Mouse (Mus musculus): ENCODE results near the gene Gamt. TPM values are rescaled to one million over a fixed set of nuclear protein-coding genes. Genes with fewer than 3 reads are reported as not detected.
"Not testable (repeated sequence)": the region's sequence is repeated elsewhere in the genome, so short reads cannot be mapped to it uniquely, and the experiment has no call there.

The Gamt gene
- polyA plus RNA-seq, 1 experiment from 2014 or later: 47.7 TPM

GRCm38 (mm10) chr10:80255881-80256535 is 4.8 kb downstream of the Gamt start:
- Histone ChIP-seq H3K4me1 (replicated peaks) (peaks cover 52% of the 10 kb centered on the region), H3K4me3 (no peak overlapping the region), H3K27me3 (no peaks in the 10 kb centered on the region), H3K4me2 (no peak overlapping the region), H3K9me3 (replicated peaks) (no peaks in the 10 kb centered on the region), H3K9ac (no peak overlapping the region), H3K36me3 (peaks cover 62% of the 10 kb centered on the region), H3K27ac (no peak overlapping the region)
- no peak for ATAC-seq (replicated peaks; ENCODE audit: insufficient number of reproducible peaks, insufficient read depth, low FRiP score, low read depth)
- 87% methylated on average over 5 of the region's 5 CpGs for WGBS

- H3K9me3 ChIP-seq (replicated peaks): no peaks in the 10 kb centered on the region
- H3K36me3 ChIP-seq: peaks cover 62% of the 10 kb centered on the region
- no peak overlapping the region for H3K4me2 ChIP-seq
- 91% methylated on average over 26 of the region's 26 CpGs for WGBS
- no peak overlapping the region for H3K4me3 ChIP-seq
- peaks cover 52% of the 10 kb centered on the region for H3K4me1 ChIP-seq (replicated peaks)
- H3K9ac ChIP-seq: no peak overlapping the region
- ATAC-seq (replicated peaks; ENCODE audit: insufficient number of reproducible peaks, insufficient read depth, low FRiP score, low read depth): no peak
- H3K27me3 ChIP-seq: no peaks in the 10 kb centered on the region
- H3K27ac ChIP-seq: no peak overlapping the region
Measured at GRCm38 (mm10) chr10:80254331-80255297, 6.2 kb downstream of the Gamt start.

DNA sequence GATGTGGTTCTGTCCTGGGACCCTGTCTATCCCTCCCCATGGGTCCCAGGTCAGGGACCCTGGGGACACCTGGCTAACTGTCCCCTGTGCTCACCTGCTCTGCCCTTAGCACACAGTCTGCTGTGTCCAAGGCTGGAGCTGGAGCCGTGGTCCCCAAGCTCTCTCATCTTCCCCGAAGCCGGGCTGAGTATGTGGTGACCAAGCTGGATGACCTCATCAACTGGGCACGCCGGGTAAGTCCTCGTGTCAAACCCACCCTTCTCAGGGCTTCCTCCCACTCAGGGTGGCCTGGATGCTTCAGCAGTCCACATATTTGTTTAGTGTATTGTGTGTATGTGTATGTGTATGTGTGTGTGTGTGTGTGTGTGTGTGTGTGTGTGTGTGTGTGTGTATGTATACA is 7.3 kb downstream of the Gamt start:
- Histone ChIP-seq H3K27me3 (no peaks in the 10 kb centered on the region), H3K4me3 (no peak overlapping the region), H3K9me3 (replicated peaks) (no peaks in the 10 kb centered on the region), H3K36me3 (peaks cover 54% of the 10 kb centered on the region), H3K4me2 (no peak overlapping the region), H3K4me1 (replicated peaks) (peaks cover 42% of the 10 kb centered on the region), H3K9ac (no peak overlapping the region), H3K27ac (no peak overlapping the region)
- ATAC-seq (replicated peaks; ENCODE audit: insufficient number of reproducible peaks, insufficient read depth, low FRiP score, low read depth): no peak
- WGBS: 75% methylated on average over 6 of the region's 6 CpGs

DNA sequence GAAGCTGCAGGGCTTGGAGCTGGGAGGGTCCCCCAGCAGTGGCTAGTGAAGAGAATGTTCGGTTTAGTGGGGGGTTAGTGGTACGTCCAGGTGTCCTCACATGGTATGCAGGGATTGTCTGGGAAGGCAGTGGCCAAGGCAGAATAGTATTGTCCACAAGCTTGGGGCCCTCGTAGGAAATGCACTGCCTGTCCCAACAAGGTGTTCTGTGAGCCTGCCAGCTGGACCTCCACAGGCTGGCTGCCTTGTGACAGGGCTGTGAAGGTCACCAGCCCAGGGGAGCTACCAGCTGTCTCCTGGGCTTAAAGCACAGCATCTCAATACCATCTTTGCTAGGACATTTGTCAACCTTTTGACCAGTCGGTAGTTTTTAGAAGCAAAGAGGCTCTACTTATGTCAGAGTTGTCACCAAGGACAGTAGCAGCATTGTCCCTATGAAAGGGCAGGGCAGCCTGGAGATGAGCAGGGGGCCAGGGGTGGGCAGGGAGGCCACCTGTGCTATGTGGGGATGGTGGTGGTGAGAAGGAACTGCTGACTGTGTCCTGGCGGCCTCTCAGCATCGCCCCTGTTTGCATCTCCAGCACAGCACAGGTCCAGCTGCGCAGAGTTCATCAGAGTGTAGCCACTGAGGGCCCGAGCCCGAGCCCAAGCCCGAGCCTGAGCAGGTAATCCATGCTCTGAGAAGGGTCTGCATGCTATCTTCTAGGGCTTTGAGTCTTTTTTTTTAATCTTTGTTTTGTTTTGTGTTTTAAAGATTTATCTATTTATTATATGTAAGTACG is 8.1 kb downstream of the Gamt start:
- H3K4me2 ChIP-seq: no peak overlapping the region
- 88% methylated on average over 11 of the region's 11 CpGs for WGBS

DNA sequence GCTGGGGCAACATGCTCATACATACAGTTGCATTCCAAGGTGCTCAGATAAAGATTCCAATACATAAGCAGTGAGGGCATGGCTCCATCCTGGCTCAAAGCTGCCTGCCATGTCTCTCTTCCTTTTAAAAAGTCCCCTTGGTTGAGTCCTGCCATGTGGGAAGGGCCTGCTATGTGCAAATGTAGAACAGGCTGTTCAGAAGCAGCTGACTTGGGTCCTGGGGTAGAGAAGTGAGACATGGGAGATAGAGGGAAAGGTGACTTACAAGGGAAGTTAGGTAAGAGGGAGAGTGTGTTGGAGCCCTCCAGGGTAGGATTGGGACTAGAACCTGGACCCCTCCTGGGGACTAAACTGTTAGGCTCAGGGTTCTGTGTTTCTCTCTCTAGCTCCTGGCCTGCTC is 8.8 kb downstream of the Gamt start:
- Histone ChIP-seq H3K9me3 (replicated peaks) (no peaks in the 10 kb centered on the region), H3K4me1 (replicated peaks) (peaks cover 43% of the 10 kb centered on the region), H3K36me3 (peaks cover 42% of the 10 kb centered on the region), H3K4me2 (no peak overlapping the region), H3K4me3 (no peak overlapping the region), H3K9ac (no peak overlapping the region), H3K27me3 (no peaks in the 10 kb centered on the region), H3K27ac (no peak overlapping the region)
- no peak for ATAC-seq (replicated peaks; ENCODE audit: insufficient number of reproducible peaks, insufficient read depth, low FRiP score, low read depth)

More for the DNA sequence above, 8.1 kb downstream of the Gamt start:
- Histone ChIP-seq H3K9me3 (replicated peaks) (no peaks in the 10 kb centered on the region), H3K27me3 (no peaks in the 10 kb centered on the region), H3K4me3 (no peak overlapping the region), H3K4me1 (replicated peaks) (peaks cover 43% of the 10 kb centered on the region), H3K27ac (no peak overlapping the region), H3K36me3 (peaks cover 46% of the 10 kb centered on the region), H3K9ac (no peak overlapping the region)
- ATAC-seq (replicated peaks; ENCODE audit: insufficient number of reproducible peaks, insufficient read depth, low FRiP score, low read depth): no peak

- Histone ChIP-seq H3K9me3 (replicated peaks) (no peaks in the 10 kb centered on the region), H3K36me3 (peaks cover 27% of the 10 kb centered on the region), H3K4me2 (peak overlapping the region; percentile 75), H3K4me3 (peak overlapping the region; percentile 82), H3K4me1 (replicated peaks) (peaks cover 43% of the 10 kb centered on the region), H3K9ac (0 out of 2 replicates have a peak overlapping the region, but pooled peaks have one; percentile 86), H3K27me3 (no peaks in the 10 kb centered on the region), H3K27ac (0 out of 2 replicates have a peak overlapping the region, but pooled peaks have one; percentile 96)
- ATAC-seq (replicated peaks; ENCODE audit: insufficient number of reproducible peaks, insufficient read depth, low FRiP score, low read depth): no peak
- WGBS: 85% methylated on average over 4 of the region's 4 CpGs
Measured at GRCm38 (mm10) chr10:80250573-80250972, 10.2 kb downstream of the Gamt start.

GRCm38 (mm10) chr10:80250059-80250458 is 10.8 kb downstream of the Gamt start:
- H3K9ac ChIP-seq: peak overlapping the region; percentile 86
- peak overlapping the region; percentile 82 for H3K4me3 ChIP-seq
- WGBS: 32% methylated on average over 2 of the region's 2 CpGs
- H3K9me3 ChIP-seq (replicated peaks): no peaks in the 10 kb centered on the region
- H3K4me2 ChIP-seq: peak overlapping the region; percentile 75
- peak overlapping the region; percentile 96 for H3K27ac ChIP-seq
- H3K27me3 ChIP-seq: no peaks in the 10 kb centered on the region
- no peak for ATAC-seq (replicated peaks; ENCODE audit: insufficient number of reproducible peaks, insufficient read depth, low FRiP score, low read depth)
- peaks cover 22% of the 10 kb centered on the region for H3K36me3 ChIP-seq
- peaks cover 48% of the 10 kb centered on the region for H3K4me1 ChIP-seq (replicated peaks)

DNA sequence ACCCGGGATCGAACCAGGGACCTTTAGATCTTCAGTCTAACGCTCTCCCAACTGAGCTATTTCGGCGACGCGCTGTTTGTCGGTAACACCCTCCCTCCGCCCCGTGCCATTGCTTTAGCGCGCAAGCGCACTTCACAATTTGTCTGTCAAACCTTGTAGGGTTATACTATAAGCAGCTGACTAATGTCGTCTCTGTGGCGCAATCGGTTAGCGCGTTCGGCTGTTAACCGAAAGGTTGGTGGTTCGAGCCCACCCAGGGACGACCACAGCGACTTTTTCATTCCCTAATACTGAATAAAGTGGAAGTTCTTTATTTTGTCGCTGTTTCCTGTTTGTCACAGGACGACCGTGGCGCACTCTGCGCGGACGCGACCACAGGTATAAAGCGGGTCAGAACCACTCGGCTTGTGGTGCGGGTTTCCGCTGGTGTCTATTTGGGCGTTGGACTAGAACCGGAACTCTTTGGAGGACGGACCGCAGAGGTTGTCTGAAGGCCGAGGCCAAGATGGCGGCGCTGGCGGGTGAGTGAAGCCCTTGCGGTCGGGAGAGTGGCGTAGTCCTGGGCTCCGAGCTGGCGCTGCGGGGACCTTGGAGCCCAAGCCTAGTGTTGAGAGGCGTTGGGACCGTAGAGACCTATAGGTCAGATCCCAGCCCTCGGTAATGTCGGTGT is 11.7 kb downstream of the Gamt start, which contains the start of gene Ndufs7:
Gene Ndufs7 (plus strand): TSS at position 151 of the 670 bp plus-strand sequence.
- H3K9ac ChIP-seq: peak within 1 kb of the TSS; percentile 86
- H3K4me1 ChIP-seq (replicated peaks): peaks cover 48% of the 10 kb centered on the region
- no peaks in the 10 kb centered on the region for H3K27me3 ChIP-seq
- H3K4me2 ChIP-seq: peak within 1 kb of the TSS; percentile 75
- H3K9me3 ChIP-seq (replicated peaks): no peaks in the 10 kb centered on the region
- WGBS: under 1% methylated on average over 53 of the region's 53 CpGs
- peak within 1 kb of the TSS; percentile 96 for H3K27ac ChIP-seq
- H3K36me3 ChIP-seq: peaks cover 17% of the 10 kb centered on the region
- H3K4me3 ChIP-seq: peak within 1 kb of the TSS; percentile 82
- peak; percentile 85 for ATAC-seq (replicated peaks; ENCODE audit: insufficient number of reproducible peaks, insufficient read depth, low FRiP score, low read depth)

- WGBS: 42% methylated on average over 3 of the region's 3 CpGs
- peak overlapping the region; percentile 82 for H3K4me3 ChIP-seq
- not testable (repeated sequence) for H3K27me3 ChIP-seq; H3K27ac ChIP-seq; H3K9me3 ChIP-seq (replicated peaks); H3K9ac ChIP-seq; ATAC-seq (replicated peaks; ENCODE audit: insufficient number of reproducible peaks, insufficient read depth, low FRiP score, low read depth)
- H3K4me1 ChIP-seq (replicated peaks): peaks cover 47% of the 10 kb centered on the region
- H3K36me3 ChIP-seq: peaks cover 18% of the 10 kb centered on the region
- peak overlapping the region; percentile 75 for H3K4me2 ChIP-seq
Measured at GRCm38 (mm10) chr10:80248437-80248836, 12.4 kb downstream of the Gamt start.

DNA sequence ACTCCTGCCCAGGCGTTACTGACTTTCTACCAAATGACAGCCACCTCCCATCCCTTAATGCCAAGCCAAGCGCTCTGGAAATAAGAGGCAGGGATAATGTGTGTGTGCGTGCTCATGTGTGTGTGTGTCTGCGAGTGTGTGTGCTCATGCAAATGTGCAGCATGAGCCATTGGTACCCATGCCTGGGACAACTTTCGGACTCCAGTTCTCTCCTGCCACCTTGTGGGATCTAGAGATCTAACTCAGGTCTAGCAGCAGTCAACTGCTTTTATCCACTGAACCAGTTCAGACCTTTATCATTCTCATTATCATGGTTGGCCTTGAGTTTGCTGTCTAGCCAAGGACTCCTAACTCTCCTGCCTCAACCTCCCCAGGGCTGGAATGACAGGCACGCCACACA is 13.0 kb downstream of the Gamt start:
- 46% methylated on average over 6 of the region's 6 CpGs for WGBS
- Histone ChIP-seq H3K4me2 (no peak overlapping the region), H3K36me3 (peaks cover 20% of the 10 kb centered on the region)

More for the DNA sequence above, 13.0 kb downstream of the Gamt start:
- Histone ChIP-seq H3K27me3 (no peaks in the 10 kb centered on the region), H3K4me3 (no peak overlapping the region; the same call in 1 of the 2 replicates), H3K9me3 (replicated peaks) (no peaks in the 10 kb centered on the region), H3K27ac (no peak overlapping the region), H3K4me1 (replicated peaks) (peaks cover 46% of the 10 kb centered on the region), H3K9ac (no peak overlapping the region)
- no peak for ATAC-seq (replicated peaks; ENCODE audit: insufficient number of reproducible peaks, insufficient read depth, low FRiP score, low read depth)
